Mouse (Mus musculus) midbrain, postnatal 0 days (tissue): ENCODE results near the gene Actg1. TPM values are rescaled to one million over a fixed set of nuclear protein-coding genes. Genes with fewer than 3 reads are reported as not detected.
"Not testable (repeated sequence)": the region's sequence is repeated elsewhere in the genome, so short reads cannot be mapped to it uniquely, and the experiment has no call there.

ENCODE experiments used
- ATAC-seq: fragments of 200-750 bp; cut with Nextera tagmentation; 2 replicates; pipeline ENCODE4 v1.8.0; 2017; ENCODE audit warnings: moderate number of reproducible peaks, mild to moderate bottlenecking, moderate TSS enrichment, moderate library complexity; ENCODE audit not compliant: low FRiP score
- DNase-seq: peaks from one replicate; pipeline ENCODE4 v3.0.0-alpha.2; 2015; ENCODE audit warnings: low spot score
- H3K27ac ChIP-seq: fragments of 300-500 bp; sonication (generic); 2 replicates; pipeline ENCODE4 v1.5.1; 2014; ENCODE audit warnings: low read depth, mild to moderate bottlenecking, low read length, mixed read lengths
- H3K27me3 ChIP-seq: fragments of 300-500 bp; sonication (generic); 2 replicates; pipeline ENCODE4 v1.6.1; 2014; ENCODE audit warnings: low read length, control low read depth, mixed read lengths; ENCODE audit not compliant: insufficient read depth
- H3K36me3 ChIP-seq: fragments of 300-500 bp; sonication (generic); 2 replicates; pipeline ENCODE4 v1.6.1; 2014; ENCODE audit warnings: low read length, control low read depth, mixed read lengths; ENCODE audit not compliant: insufficient read depth
- H3K4me1 ChIP-seq: fragments of 300-500 bp; sonication (generic); 2 replicates; pipeline ENCODE4 v1.6.1; 2014; ENCODE audit warnings: mild to moderate bottlenecking, control low read depth, antibody characterized with exemption, low read length, mixed read lengths; ENCODE audit not compliant: insufficient read depth
- H3K4me2 ChIP-seq: fragments of 300-500 bp; sonication (generic); 2 replicates; pipeline ENCODE4 v1.6.1; 2014; ENCODE audit warnings: low read depth, mild to moderate bottlenecking, low read length, mixed read lengths; ENCODE audit not compliant: poor library complexity, severe bottlenecking
- H3K4me3 ChIP-seq: fragments of 300-500 bp; sonication (generic); 2 replicates; pipeline ENCODE4 v1.5.1; 2014; ENCODE audit warnings: low read depth, mild to moderate bottlenecking, low read length, moderate library complexity
- H3K9ac ChIP-seq: fragments of 300-500 bp; sonication (generic); replicated peaks from 2 replicates; pipeline ENCODE4 v1.6.1; 2014; ENCODE audit warnings: mild to moderate bottlenecking, low read length, moderate library complexity, mixed read lengths; ENCODE audit not compliant: poor library complexity, severe bottlenecking
- H3K9me3 ChIP-seq: fragments of 300-500 bp; sonication (generic); 2 replicates; pipeline ENCODE4 v1.6.1; 2016; ENCODE audit warnings: low read length, control low read depth
- CTCF ChIP-seq: IDR thresholded peaks from 2 replicates; pipeline ENCODE4 v1.5.1; 2016; ENCODE audit warnings: antibody characterized with exemption, mild to moderate bottlenecking
- WGBS: fragments of 180-500 bp; shearing (Covaris S2); extraction: QIAGEN DNeasy Blood & Tissue Kit; methylation state at CpG from one replicate; pipeline ENCODE4 v1.1.7; 2014; 5-methylcytosine and 5-hydroxymethylcytosine counted together
- polyA plus RNA-seq: library from polyadenylated mRNA; unstranded; fragments of >200 nt; fragmentation: Nextera tagmentation; extraction: Ambion mirVana; gene quantifications from 2 replicates; pipeline ENCODE4 v1.2.1, GENCODE M21; 2015
- total RNA-seq: library from RNA; depleted of rRNA; stranded (reverse); fragments of >200 nt; gene quantifications from 2 replicates; pipeline ENCODE4 v1.2.3, GENCODE M21; 2014

Gene Actg1
- total and polyA plus RNA-seq, 2 experiments from 2014 or later: 2,534 to 3,992 TPM

DNA sequence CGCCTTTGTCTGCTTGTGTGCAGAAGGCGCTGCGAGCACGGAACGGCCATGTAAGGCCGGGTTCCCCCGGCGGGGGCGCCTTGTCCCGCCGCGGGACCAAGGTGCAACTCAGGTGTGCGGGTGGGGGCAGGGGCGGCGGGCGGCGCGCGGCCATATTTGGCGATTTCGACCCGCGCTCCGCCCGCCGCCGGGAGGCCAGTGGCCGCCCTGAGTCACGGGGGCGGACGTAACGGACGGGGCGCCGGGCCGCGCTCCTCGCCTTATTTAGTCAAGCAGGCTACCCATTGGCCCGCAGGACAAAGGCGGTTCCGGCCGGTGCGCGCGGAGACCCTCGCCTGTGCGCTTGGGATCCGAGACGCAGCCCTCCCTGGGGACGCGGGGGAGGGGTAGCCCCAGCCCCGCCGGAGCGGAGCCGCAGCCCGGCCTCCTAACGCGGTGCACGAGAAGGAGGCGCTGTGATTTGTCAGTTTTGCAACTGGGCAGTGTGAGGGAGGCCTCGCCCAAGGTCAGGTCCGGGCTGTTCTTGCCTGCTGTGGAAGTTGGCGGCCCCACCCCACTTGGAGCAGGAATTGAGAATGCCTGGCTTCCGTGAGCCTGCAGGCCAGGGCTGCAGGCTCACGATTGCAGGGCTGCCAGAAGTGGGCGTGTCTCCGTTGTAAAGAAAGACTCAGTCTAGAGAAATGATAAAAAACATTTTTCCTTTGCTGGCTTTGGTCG, 1.8 kb upstream of the Actg1 start:
- ATAC-seq (peak; percentile 67), DNase-seq (peak; percentile 92)
- no peaks in the 10 kb centered on the region for H3K27me3 ChIP-seq
- peak overlapping the region; percentile 97 for H3K4me3 ChIP-seq
- peak overlapping the region; percentile 74 for H3K4me2 ChIP-seq
- peak; percentile 22; the same call in 1 of the 2 replicates for TF ChIP-seq CTCF
- H3K36me3 ChIP-seq: peaks cover 3% of the 10 kb centered on the region
- no peaks in the 10 kb centered on the region for H3K9me3 ChIP-seq
- 1% methylated on average over 62 of the region's 68 CpGs for WGBS
- peak overlapping the region; percentile 100 for H3K9ac ChIP-seq
- H3K4me1 ChIP-seq: peaks cover 7% of the 10 kb centered on the region; the same call in 1 of the 2 replicates
- H3K27ac ChIP-seq: peak overlapping the region; percentile 99

DNA sequence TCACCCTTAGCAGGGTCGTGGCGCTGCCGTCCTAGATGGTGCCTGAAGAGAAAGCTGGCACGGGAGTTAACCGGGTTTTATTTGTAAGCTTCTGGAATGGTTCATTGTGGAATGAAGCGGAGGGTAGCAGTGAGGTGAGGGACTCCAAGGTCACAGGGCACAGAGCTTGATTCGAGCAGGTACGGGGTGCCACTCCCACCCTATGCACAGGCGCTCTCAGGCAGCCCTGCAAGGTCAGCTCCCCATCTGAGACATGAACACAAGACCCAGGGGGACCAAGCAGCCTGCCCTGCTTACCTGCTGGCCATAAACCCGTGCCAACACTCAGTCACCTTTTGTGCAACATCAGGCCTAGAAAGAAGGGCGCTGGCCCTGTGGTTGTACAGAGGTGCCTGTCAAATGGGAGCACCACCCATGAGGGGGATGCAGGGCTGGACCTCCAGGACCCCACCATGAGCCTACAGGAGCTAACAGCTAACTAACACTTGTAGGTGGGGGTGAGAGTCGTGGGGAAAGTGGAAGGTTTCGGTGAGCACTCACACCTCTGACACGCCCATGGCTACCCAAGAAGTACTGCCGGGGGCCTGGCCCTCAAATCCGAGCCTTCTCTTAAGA, 1.1 kb upstream of the Actg1 start:
- peak overlapping the region; percentile 74 for H3K4me2 ChIP-seq
- no peak for TF ChIP-seq CTCF
- DNase-seq (peak; percentile 60), ATAC-seq (peak; percentile 15; the same call in 1 of the 2 replicates)
- peaks cover 6% of the 10 kb centered on the region for H3K36me3 ChIP-seq
- H3K9me3 ChIP-seq: no peaks in the 10 kb centered on the region
- H3K27ac ChIP-seq: peak overlapping the region; percentile 99
- H3K9ac ChIP-seq: peak overlapping the region; percentile 100
- WGBS: 0% methylated on average over 16 of the region's 16 CpGs
- peak overlapping the region; percentile 97 for H3K4me3 ChIP-seq
- H3K27me3 ChIP-seq: no peaks in the 10 kb centered on the region
- peaks cover 7% of the 10 kb centered on the region; the same call in 1 of the 2 replicates for H3K4me1 ChIP-seq

DNA sequence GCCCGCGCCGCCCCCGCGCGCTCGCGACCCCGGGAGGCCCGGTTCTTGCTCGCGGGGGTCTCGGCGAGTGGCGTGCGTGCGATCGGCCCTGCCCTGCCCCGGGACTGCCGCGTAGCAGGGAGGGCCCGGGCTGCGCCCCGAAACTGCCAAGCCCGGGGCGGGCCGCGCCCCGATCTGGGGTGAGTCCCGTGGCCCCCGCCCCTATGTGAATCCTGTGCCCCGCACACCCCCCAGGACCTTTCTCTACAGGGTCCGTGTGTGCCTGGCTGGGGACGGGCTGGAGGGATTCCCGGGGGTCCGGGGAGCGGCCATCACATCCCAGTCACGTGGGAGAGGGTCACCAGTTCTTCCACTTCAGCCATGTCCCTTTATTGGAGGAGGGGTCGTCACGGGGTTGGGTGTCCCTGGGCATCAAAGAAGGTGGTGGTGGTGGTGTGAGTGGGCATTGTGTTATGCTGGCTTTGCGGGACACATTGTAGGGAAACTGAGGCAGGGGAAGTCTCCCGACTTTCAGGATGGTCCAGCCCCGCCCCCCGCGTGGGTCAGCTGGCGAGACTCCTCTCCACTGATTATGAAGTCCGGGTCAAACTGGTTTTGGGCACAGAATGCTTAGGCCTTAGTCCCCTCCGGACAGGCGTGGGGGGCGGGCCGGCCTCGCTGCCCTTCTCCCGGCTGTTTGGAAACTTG, 485 bp upstream of the Actg1 start:
- H3K27me3 ChIP-seq: no peaks in the 10 kb centered on the region
- ATAC-seq (peak; percentile 61), DNase-seq (peak; percentile 80)
- peak overlapping the region; percentile 100 for H3K9ac ChIP-seq
- WGBS: under 1% methylated on average over 45 of the region's 53 CpGs
- TF ChIP-seq CTCF: no peak
- H3K9me3 ChIP-seq: no peaks in the 10 kb centered on the region
- H3K4me2 ChIP-seq: peak overlapping the region; percentile 74
- H3K4me3 ChIP-seq: peak overlapping the region; percentile 97
- H3K27ac ChIP-seq: peak overlapping the region; percentile 99
- peaks cover 7% of the 10 kb centered on the region; the same call in 1 of the 2 replicates for H3K4me1 ChIP-seq
- H3K36me3 ChIP-seq: peaks cover 6% of the 10 kb centered on the region

DNA sequence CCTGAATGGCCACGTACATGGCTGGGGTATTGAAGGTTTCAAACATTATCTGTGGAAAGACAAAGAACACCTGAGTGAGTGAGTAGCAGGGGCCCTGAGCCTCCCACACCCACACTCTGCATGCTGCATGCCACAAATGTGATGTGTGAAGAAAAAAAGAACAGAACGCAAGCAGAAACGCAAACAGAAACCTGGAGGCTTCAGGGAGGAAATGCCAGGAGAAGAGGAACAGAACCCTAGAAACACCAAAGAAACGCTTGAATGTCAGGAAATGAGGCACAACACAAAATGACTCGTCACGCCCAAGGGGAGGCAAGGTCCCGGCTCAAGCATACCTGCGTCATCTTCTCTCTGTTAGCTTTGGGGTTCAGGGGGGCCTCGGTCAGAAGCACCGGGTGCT, 1.0 kb downstream of the Actg1 start:
- ATAC-seq: no peak
- peak overlapping the region; percentile 97 for H3K4me3 ChIP-seq
- peak overlapping the region; percentile 100 for H3K9ac ChIP-seq
- no peaks in the 10 kb centered on the region for H3K27me3 ChIP-seq
- H3K4me1 ChIP-seq: peaks cover 7% of the 10 kb centered on the region; the same call in 1 of the 2 replicates
- 1% methylated on average over 8 of the region's 10 CpGs for WGBS
- DNase-seq: no peak
- H3K4me2 ChIP-seq: peak overlapping the region; percentile 48
- TF ChIP-seq CTCF: no peak
- H3K9me3 ChIP-seq: no peaks in the 10 kb centered on the region
- peaks cover 6% of the 10 kb centered on the region for H3K36me3 ChIP-seq
- peak overlapping the region; percentile 99 for H3K27ac ChIP-seq

DNA sequence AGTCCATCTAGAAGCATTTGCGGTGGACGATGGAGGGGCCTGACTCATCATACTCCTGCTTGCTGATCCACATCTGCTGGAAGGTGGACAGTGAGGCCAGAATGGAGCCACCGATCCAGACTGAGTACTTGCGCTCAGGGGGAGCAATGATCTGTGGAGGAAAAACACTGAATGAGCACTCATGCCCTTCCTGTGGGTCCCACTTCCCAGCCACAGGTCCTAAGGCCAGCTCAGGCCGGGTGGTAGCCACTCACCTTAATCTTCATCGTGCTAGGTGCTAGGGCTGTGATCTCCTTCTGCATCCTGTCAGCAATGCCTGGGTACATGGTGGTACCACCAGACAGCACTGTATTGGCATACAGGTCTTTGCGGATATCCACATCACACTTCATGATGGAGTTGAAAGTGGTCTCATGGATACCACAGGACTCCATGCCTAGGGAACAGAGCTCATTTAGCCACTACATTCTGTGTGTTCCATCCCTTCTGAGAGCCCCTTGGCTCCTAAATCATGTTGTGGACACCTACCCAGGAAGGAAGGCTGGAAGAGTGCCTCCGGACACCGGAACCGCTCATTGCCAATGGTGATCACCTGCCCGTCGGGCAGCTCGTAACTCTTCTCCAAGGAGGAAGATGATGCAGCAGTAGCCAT, 1.8 kb downstream of the Actg1 start:
- not testable (repeated sequence) for H3K27ac ChIP-seq, H3K27me3 ChIP-seq, H3K4me1 ChIP-seq, ATAC-seq, H3K36me3 ChIP-seq, H3K9me3 ChIP-seq, DNase-seq
- WGBS: 44% methylated on average over 10 of the region's 13 CpGs
- Histone ChIP-seq H3K4me3 (peak overlapping the region; percentile 42), H3K9ac (peak overlapping the region; percentile 44; the same call in 1 of the 2 replicates), H3K4me2 (peak overlapping the region; percentile 62)
